Comparison of ENCODE assay signal across 19 mouse cellular contexts in the genomic region with DNA sequence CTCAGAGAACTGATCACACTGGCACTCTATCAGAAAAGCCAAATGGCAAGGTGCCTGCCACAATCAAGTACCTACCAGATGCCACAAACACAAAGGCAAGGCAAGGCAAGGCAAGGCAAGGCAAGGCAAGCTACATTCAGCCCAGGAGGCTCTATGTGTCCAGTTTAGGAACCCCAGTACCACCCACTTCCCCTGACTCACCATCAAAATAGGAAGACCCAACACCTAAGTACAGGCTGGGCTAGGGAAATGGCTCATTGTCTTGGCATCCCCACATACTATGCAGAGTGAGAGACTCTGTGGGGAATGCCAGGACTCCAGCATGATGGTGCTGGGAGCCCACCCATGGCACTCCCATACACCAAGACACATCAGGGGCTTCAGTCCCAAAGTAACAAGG. TPM values are rescaled to one million over a fixed set of nuclear protein-coding genes. Genes with fewer than 3 reads are reported as not detected.
"Had no signal": no experiment of that assay in that cellular context is flagged by ENCODE, and none has a peak within 500 bp of the region (broad histone marks: within the 10 kb centered on the region; RNA-seq: fewer than 3 reads in every experiment).

No protein-coding gene starts in this region.

- H3K9me3 ChIP-seq: intestine, embryonic 15.5 days; kidney, embryonic 15.5 days; midbrain, embryonic 13.5 days had no signal

- H3K27me3 ChIP-seq: intestine, embryonic 15.5 days; kidney, embryonic 15.5 days; midbrain, embryonic 13.5 days had no signal

- H3K9ac ChIP-seq: intestine, embryonic 15.5 days; kidney, embryonic 15.5 days; lung, embryonic 14.5 days; midbrain, embryonic 13.5 days had no signal

- H3K4me3 ChIP-seq: intestine, embryonic 15.5 days; kidney, embryonic 15.5 days; left cerebral cortex, adult 2 months; midbrain, embryonic 13.5 days had no signal

- H3K4me2 ChIP-seq: intestine, embryonic 15.5 days; kidney, embryonic 15.5 days; lung, embryonic 14.5 days; midbrain, embryonic 13.5 days had no signal

- ATAC-seq: intestine, embryonic 15.5 days; lung, postnatal 0 days; midbrain, embryonic 13.5 days had no signal

- H3K27ac ChIP-seq: intestine, embryonic 15.5 days; kidney, embryonic 15.5 days; left cerebral cortex, adult 2 months; macrophage; midbrain, embryonic 13.5 days; stomach, postnatal 0 days had no signal

- DNase-seq: kidney, adult 11 months; kidney, adult 8-10 months; kidney, postnatal 10 days; kidney, postnatal 36 days; layer of hippocampus, postnatal 36 days; lung, embryonic 14.5 days; right cerebral cortex, adult 18-20 months; right cerebral cortex, postnatal 14 days; right cerebral cortex, postnatal 4 days had no signal

RNA-seq across cellular contexts. Expression of gene Tsnaxip1, which starts 37.9 kb away (rescaled TPM):
- total RNA-seq: left cerebral cortex, postnatal 10 days; left cerebral cortex, postnatal 36 days; megakaryocyte, adult 5-6 weeks had no signal
- polyA plus RNA-seq: intestine, embryonic 15.5 days; macrophage; stomach, postnatal 0 days had no signal
